Mouse (Mus musculus): ENCODE measurements around the gene Usp9x.
A peak's percentile ranks its signal among the peaks of the same experiment; 100 is the strongest.

Gene Usp9x

DNA sequence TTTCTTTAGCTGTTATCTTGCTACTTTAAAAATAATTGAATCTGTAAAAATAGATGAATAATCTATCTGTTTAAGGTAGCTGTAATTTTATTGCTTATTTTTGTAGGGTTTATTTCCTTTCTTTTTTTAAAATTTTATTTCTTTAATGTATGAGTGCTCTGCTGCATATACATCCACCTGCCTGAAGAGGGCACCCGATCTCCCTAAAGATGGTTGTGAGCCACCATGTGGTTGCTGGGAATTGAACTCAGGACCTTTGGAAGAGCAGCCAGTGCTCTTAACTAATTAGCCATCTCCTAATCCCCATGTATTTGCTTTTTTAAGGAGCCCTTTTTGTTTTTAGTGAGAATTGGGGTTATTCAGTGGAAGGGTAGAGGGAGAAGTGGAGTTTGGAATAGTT lies 14.3 kb downstream of the Usp9x start:
- no peak for DNase-seq (ENCODE audit: low spot score)

GRCm38 (mm10) chrX:13096985-13097384 lies 25.7 kb downstream of the Usp9x start:
- no peak for DNase-seq (ENCODE audit: low spot score)

- DNase-seq (ENCODE audit: low spot score), result no peak
Observed at GRCm38 (mm10) chrX:13206514-13206913, 135.2 kb downstream of the Usp9x start.

DNA sequence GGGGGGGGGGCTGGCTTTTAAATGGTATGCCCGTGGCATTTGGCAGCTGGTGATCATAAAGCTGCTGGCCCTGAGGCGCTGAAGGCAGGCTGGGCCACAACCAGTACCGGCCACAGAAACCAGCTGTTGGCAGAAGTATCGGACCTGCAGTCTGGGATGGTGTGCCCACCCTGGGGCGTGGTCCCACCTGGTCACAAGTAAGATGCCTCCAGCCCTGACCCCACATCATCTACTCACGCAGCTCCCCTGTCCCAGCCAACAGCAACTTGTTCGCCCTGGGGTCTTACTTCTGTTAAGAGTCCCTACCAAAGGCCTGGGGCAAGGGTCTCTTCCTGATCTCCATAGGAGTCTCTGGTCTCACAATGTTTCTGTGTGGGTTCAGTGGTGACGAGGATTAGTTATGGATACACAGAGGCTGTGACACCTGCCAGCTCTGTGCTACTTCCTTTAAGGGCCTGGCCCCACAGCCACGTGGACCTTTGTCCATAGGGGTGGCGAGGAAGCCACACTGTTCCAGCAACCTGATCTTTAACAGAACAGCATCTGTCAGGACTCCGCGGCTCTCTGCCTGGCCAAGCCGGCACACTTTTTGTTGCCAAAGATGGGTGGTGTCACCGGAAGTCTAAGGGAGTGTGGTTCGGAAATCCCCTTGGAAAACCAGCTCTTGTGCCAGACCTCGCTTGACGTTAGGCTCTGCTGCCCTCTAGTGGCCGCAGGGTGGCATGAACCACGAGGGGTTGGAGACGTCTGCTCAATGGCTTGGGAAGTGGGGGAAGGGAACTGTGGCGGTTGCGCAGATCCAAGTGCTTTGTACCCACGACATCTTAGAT lies 136.4 kb downstream of the Usp9x start:
- DNase-seq (ENCODE audit: low spot score), result peak; percentile 52

GRCm38 (mm10) chrX:13208404-13208803 lies 137.1 kb downstream of the Usp9x start:
- no peak for DNase-seq (ENCODE audit: low spot score)

DNA sequence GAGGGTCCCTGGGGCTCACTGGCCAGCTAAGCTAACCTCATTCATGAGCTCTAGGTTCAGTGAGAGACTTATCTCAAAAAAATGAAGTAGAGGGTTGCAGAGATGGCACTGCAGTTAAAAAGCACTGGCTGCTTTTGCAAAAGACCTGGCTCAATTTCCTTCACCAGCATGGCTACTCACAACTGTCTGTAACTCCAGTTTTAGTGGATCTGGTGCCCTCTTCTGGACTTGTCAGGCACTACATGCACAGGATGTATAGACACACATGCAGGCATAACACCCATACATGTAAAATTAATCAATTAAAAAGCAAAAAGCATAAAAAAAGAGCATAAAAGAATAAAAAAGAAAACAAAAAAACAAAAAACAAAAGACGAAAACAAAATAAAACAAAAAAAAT lies 143.0 kb downstream of the Usp9x start:
- no peak for DNase-seq (ENCODE audit: low spot score)
